Mouse (Mus musculus): Measurements from ENCODE around the gene Aff1.

Aff1 gene

DNA sequence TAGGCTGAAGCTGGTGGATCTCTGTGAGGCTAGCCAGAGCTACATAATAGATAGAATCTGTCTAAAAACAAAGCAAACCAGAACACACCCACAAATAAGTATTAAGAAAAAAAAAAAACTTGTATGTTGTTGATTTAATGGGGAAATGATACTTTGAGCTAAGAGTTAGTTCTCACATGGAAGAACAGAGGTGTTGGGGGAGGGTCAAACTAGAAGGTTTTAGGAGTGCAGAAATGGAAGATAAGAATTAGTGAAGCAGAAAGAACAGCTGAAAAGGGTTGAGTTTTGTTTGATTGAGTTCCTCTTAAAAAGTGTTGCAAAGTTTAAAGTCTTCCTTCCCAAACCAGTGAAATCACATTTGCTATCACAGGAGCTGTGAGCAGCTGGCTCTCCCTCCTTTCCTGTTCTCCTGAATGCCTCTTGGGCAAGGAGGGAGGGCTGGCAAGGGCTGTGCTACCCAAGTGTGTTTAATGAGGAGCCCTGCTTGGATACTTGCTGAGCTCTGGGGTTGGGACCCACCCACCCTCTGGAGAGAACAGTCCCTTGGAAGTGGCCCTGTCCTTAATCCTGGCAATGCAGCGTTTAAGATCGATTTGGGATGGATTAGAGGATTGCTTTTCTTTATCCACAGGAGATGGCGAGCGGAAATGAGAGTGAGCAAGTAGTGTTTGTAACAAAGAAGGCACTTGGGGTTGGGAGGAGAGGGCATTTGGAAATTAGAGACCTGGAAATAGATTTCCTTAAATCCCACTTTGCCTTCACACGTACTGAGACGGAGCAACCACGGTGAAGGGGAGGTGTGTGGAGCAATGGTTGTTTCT lies 57.5 kb downstream of the Aff1 start:
- DNase-seq (ENCODE audit: low read depth), result no peak

DNA sequence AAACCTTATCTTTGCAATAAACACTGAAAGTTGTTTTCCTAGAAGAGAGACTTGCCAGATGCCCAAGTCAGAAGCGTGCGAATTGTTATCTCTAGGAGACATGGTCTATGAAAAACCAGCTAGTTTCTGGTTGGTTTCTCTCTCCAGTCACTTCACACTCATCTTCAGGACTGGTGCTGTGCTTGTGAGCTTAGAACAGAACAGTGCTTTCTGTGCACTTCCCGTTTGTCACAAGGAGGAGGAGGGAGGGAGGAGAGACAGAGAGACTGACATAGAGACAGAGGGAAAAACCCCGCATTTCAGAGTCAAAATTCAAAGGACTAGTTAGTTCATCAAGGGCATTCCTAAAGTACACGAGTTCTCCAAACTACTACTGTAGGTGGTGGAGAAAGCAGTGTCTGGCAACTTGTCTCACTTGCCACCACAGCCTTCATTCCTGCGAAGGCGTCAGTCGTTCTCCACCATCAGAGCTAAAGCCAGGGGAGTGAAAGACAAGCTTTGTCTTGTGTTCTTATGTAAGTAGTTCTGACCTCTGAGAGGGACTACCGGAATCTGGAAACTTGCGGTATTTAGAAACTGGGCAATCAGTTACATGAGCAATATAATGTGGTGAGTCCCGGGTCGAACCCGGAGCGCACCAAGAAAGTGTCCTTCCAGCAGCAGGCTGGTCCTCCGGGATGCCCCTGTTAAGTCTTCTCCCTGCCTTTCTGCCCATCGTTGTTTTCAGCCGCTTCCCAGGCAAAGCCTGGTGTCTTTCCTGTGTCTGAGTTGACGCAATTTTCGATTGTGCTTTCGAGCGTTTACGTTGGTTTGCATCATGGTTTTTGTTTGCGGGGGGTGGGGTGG lies 60.7 kb downstream of the Aff1 start:
- peak; percentile 89 for DNase-seq (ENCODE audit: low read depth)

DNA sequence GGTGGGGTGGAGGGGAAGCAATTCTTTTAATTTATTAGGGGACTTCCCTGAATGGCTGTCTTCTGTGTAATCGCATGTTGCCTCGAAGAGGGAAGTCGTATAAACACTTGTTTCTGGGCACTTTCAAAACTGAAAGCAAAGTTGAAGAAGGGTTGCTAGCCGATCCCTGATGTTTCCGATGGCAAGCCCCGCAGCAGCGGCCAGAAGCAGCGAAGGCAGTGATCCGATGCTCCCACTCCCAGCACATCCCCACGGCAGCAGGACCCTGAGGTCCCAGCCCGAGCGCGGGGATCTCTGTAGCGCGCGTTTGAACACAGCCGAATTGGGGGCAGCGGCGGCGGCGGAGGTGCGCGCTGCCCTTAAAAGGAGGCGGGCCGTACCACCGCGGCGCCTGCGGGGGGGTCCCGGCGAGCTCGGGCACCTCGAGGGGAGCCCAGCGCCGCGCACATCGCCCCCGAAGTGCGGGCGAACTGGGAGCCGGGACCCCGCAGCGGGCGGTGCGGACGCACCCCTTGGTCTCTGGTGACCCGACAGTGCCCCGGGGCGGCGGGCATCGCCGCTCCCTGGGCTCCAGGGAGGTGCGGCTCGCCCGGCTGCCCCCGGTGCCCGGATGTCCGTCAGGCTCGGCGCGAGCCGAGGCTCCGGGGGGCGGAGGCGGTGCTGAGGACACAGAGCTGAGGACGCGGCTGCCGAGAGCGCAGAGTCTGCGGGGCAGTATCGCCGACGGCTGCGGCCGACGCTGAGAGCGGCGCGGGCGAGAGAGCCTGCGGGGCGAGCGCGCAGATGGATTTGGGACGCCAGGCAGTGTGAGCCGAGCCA lies 61.5 kb downstream of the Aff1 start:
- DNase-seq (ENCODE audit: low read depth), result peak; percentile 90

DNA sequence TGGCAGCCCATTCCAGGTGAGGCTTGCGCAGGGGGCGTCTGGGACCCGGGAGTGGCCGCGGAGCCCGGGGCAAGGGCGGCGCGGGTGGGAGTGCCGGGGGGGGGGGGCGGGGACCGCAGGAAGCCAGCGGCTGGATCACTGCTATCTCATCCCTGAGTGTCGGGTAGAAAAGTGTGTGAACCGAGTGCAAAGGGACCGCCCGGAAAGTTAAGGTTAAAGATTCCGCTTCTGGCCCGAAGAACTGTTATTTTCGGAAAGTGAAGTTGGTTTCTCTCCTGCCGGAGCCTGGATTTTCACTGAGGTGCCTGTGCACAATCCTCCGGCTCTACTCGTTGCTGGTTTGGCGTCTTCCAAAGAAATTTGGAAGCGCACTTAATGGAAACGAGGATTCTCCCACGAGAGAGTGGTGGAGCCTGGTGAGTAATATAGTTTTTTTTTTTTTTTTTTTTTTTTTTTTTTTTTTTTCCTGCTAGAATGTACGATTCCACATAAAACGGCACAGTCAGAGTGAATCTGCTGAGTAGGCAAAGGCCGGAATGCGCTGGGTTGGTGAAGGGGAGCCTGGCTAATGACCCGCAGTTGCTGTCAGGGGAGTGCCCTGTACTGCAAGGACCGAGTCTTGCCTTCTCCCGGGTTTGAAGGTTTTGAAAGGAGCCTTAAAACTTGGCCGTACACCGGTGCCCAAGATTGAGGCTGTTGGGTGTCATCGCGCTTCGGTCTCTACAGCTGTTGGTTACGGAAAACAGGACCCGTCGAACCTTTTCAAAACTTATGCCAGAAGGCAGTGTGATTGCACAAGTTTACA lies 62.4 kb downstream of the Aff1 start:
- peak; percentile 80 for DNase-seq (ENCODE audit: low read depth)

DNA sequence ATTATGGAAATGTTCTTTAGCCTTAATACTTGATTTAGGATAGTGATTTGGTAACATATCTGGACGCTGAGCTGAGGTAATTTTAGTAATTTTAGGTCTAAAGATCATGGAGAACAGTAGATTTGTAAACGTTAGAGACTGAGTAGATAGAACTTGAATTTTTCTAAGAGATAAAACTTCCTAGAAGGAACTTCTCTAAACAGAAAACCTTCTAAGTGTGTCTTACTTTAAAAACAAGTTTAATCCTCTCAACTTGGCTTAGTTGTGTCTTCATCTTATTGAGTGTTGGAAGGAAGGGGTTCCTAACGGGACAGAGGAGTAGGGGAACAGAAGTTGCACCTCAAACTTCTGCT lies 62.9 kb downstream of the Aff1 start:
- DNase-seq (ENCODE audit: low read depth), result no peak

DNA sequence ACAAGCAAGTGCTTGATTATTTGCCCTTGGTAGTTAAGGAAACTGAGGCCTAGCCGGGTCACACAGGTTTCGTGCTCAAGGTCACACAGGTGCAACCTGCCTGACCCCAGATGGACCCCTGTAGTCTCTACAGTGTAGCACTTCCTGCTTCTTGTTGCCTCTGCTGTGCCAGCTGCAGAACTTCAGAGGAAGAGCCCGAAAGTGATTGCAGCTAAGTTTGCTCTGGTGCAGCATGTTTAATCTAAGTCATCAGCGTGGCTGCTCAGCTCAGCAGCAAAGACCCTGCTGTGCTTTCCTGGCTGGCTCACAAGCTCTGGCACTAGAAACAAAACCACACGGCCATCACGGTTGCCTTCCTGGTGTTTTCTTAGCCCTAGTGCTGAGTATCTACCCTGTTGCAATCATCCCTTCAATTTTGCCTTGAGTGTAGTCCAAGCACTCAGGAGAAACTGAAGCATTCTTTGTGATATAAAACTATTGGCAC lies 64.1 kb downstream of the Aff1 start:
- DNase-seq (ENCODE audit: low read depth), result peak; percentile 65

DNA sequence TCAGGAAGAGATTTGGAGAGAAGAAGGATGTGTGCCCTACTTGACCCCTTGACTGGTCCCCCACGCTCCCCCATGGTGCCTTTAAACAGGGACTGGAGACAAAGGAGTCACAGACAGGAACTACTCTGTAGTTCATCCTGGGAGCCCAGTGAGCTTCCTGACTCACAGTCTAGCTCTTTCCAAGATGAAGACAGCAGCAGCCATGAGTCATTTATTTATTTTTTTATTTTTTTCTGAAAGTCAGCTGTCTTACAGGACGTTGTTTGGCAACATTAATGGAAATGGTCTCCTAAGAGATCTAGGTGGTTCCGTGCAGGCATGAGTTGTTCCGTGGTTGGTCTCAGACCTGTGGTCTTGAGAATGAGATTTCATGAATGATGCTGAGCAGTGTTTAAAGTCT lies 66.3 kb downstream of the Aff1 start:
- DNase-seq (ENCODE audit: low read depth), result peak; percentile 26

DNA sequence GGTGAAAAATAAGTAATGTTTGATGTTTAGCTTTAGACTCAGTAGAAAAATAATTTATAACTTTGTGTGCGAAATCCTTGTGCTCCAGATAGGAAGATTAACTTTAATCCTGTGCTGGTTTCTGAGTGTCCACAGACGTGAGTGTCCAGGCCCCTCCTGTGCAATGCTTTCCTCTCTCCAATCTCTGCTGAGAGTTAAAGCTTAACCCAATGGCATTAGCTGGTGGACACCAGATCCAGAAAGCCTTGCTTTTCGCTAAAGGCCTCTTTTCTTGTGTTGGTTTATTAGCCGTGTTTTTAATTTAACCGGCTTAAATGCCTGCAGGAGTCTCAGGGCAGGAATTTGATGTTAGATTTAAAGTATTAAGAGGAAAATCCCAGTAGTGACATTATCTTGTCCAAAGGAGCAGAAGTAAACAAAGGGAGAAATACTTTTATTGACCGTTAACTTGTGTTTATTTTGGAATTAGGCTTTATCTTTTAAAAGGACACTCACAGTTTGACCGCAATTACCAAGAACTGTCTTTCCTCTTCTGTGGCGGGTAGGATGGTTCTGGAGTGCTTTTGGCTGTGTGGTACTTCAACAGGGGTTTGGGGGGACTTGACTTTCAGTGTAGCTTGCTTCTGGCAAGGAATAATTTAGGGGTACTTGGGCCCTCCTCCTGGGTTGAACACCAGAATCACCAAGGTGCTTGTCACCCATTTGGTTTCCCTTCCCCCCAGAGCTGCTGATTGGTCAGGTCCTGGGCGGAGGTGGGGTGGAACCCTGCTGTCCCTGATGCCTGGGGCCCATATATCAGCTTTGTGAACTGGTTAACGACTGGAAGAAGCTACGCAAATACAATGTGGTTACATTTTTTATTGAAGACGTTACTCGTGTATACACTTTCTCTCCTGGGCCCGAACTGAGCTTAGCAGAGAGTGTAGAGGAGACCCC lies 67.6 kb downstream of the Aff1 start:
- DNase-seq (ENCODE audit: low read depth), result peak; percentile 56

DNA sequence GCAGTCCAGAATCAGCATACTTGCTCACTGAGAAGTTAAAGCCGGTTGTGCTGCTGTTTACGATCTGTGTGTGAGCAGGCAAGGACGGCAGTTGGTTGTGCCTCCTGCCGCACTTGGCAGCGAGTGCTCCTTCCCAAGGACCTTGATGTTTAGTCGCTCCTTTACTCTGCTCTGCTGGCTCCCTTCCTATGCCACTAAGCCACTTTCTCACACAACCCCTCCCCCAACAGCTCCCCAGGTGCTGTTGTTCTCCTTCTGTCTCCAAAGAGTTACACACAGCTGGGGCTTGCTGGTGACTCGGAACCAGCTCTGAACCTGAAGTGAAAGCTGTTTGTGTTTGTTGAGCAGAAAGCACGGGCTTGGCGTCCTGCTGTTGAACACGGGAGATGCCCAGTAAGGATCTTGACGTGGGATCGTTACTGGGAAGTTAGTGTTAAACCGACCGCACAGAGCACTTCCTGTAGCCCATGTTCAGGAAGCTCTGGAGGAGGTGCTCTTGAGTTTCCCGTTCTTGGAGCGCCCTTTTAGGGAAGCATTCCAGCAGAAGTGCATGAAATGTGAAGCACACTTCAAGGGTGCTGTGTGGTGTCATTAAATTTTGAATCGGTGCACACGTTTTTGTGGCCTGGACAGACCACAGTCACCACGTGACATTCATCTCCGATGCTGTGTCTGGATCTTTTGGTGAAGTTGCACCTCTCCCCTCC lies 68.4 kb downstream of the Aff1 start:
- DNase-seq (ENCODE audit: low read depth), result peak; percentile 77

DNA sequence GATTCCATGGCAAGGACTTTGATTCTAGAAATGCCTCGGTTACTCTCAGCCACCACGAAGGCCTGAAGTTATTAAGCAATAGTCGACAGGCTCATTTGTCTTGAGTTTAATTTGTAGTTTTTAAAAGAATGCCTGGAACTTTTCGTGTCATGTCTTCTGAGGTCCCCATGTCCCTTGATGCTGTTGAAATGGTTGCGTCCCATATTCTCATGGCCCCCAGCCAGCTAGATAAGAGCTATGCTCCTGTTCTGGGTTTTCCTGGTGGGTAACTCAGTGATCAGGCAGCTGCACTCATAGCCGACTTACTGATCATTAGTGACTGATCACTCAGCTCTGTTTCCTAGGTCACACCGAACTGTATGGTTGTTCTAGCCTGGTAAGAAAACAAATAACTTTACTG lies 69.6 kb downstream of the Aff1 start:
- DNase-seq (ENCODE audit: low read depth), result peak; percentile 22

DNA sequence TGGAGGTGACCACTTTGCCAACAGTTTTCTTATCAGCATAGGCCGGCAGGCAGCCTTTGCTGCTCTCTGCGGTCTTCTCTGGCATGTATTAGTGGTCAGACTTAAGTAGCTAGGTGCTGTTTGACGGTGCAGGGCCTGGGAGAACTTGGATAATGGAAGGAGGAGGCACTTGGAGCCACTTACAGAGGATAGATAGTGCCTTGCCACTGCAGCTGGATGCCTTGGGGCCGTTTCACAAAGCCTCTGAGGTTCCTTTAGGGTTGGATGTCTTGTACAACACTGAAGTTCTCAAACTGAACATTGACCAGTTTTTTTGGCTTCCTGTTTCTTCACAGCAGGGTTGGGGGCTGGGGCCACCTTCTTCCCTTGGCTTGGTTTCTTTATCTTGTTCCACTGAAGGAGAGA lies 70.7 kb downstream of the Aff1 start:
- DNase-seq (ENCODE audit: low read depth), result peak; percentile 40

DNA sequence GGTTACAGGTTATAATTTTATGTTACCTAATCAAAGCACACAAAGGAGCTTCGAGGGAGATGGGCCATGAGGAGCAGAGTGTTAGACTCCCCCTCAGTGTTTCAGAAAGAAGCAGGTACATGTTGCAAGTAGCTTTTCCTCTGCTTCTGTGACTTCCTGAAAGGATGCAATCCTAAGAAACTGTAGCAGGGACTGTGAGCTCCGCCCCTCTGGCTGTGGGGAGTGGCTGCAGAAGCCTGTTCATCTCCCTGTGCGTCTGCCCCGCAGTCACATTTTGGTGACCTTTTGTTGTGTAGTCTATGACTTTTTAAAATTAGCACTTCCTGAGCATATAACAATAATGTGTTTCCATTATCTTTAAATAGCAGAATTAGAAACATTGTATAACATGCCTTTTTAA lies 73.2 kb downstream of the Aff1 start:
- no peak for DNase-seq (ENCODE audit: low read depth)

DNA sequence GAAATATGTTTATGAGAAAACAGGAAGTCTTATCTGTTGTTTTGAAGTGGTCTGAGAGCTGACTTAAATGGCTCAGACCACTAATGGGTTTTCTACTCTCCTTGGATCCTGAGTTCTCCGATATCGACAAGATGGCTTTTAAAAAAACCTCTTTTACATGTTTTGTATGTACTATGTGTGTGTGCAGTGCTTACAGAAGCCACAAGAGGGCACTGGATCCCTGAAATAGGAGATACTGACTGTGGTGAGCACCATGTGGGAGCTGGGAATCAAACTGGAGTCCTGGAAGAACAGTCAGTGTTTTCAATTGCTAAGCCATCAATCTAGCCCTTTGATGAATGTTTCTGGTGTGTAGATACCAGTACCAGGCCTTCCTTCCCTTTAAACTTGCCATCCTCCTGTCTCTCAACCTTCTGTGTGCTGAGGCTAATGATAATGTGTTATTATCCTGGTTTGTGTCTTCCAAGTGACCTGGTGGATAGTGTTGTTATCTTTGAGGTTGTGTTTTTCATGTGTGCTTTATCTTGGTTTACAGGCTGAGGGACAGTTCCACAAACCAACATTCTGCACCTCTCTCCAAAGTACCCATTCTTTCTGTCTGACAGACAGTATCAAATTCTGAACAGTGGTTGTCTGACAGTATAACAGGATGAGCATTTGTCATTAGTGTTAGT lies 73.7 kb downstream of the Aff1 start:
- peak; percentile 44 for DNase-seq (ENCODE audit: low read depth)

DNA sequence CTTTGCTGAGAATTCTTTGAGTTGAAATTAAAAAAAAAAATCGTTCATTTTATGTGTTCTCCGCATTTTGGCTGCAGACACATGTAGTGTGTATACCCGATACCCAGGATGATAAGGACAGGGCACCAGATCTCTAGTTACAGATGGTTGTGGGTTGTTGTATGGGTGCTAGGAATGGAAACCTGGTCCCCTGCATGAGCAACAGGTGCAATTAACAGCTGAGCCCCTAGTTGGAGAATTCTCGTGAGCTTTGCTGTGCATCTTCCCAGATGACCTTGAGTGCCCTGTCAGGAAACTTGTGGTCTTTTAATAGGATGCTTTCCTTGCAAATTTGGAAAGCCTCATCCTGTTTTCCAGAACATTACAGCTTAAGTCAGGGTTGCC lies 74.2 kb downstream of the Aff1 start:
- no peak for DNase-seq (ENCODE audit: low read depth)

DNA sequence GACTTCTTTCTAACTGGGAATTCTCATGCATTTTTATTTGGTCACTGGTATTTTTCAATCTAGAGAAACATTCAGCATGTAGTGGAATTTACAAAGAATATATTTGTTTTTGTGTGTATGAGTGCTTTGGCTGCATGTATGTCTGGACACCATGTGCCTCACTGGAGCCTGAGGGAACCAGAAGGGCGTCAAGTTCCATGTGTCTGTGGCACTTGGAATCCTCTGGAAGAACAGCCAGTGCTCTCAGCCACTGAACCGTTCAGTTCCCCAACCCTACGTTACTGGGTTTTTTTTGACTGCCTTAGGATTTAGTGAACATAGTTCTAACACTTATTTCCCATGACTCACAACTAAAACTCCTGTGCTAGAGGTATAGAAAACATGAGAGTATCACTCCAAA lies 76.8 kb downstream of the Aff1 start:
- DNase-seq (ENCODE audit: low read depth), result no peak

DNA sequence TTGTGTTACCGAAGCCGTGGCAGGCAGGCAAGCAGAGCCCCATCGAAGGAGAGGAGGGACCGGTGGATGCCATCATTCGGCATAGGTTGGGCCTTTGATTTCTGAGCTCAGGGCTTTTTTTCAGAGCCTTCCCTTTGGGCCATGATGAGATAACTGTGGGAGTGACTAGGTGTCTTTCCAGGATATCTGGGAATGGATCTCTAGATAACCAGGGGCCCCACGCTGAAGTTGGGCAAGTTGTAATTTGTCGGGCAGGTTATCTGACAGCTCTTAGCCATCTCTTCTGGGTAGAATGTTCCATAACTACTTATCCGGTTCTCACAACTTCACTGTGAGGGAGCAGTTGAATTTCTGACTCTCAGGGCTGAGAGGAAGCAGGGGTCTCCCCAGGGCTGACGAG lies 77.5 kb downstream of the Aff1 start:
- no peak for DNase-seq (ENCODE audit: low read depth)

DNA sequence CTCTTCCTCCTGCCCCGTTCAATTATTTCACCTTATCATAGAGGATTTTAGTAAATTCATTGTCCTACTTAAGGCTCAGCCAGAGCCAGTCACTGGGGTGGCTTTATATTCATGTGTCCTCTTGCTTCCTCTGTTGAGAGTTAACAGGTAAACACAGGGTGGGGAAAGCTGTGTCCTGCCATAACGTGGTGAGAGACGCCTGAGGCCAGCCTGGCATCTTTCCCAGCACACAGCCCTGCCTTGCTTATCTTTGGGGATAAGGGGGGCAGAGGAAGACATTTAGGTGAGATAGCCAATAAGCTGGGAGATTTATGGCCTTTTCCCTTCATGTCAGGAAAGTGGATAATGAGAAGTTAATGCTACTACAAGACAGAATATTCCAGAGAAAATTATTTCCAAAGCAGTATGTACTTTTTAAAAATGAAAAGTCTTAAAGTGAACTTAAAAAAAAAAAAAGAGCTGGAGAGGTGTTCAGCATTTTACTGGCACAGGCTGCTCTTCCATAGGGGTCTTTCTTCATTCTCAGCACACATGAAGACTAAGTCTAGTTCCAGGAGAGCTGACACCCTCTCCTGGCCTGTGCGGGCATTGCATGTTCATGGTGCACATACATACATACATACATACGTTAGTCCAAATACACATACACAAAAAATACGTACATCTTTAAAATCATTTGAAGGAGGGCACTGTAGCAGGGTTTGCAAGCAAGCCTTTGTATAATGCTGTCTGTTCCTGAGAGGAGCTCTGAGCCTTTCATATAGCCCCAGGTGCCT lies 78.5 kb downstream of the Aff1 start:
- DNase-seq (ENCODE audit: low read depth), result peak; percentile 21

DNA sequence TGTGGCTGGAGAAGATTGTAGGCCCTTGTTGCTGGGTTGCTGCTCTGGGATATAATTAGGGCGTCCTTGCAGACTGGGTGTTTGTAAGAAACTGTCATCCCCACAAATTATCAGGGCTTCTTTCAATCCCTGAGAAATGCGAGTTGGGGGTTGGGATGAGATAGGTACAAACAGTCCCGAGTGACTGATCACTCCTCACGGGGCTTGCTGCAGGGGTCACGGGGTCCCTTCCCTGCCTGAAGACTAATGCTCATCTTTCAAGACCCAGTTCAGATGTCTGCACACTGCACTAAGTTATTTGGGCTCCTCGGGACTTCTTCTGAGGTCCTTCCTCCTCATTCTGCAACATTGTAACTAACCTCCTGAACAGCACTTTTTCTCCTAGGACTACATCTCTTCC lies 79.2 kb downstream of the Aff1 start:
- DNase-seq (ENCODE audit: low read depth), result no peak

All from induced T-regulatory cell, adult 2 months (primary cell).